Mouse (Mus musculus) lung, adult 2 months (tissue): ENCODE results near the gene Npas3.

Experiments
- CTCF ChIP-seq: fragments of 200-500 bp; IDR thresholded peaks from 2 replicates; pipeline ENCODE4 v1.5.1; 2011; ENCODE audit warnings: mild to moderate bottlenecking, low read length, control low read depth; ENCODE audit not compliant: insufficient read depth
- POLR2A ChIP-seq: fragments of 200-500 bp; IDR thresholded peaks from 2 replicates; pipeline ENCODE4 v1.6.1; 2011; ENCODE audit warnings: low read depth, mild to moderate bottlenecking, control low read depth, low read length, borderline replicate concordance; ENCODE audit errors: extremely low read depth

GRCm38 (mm10) chr12:53794718-53795400, 546.4 kb downstream of the Npas3 start:
- TF ChIP-seq CTCF (no peak), POLR2A (no peak)
